Mouse (Mus musculus) forebrain, embryonic 15.5 days (tissue): ENCODE data around the gene Taf13. TPM values are rescaled to one million over a fixed set of nuclear protein-coding genes. Genes with fewer than 3 reads are reported as not detected.

Experiments used
- ATAC-seq: fragments of 200-750 bp; cut with Nextera tagmentation; replicated peaks from 2 replicates; pipeline ENCODE4 v1.8.0; 2017; ENCODE audit warnings: mild to moderate bottlenecking, moderate TSS enrichment, moderate library complexity
- H3K27ac ChIP-seq: fragments of 300-500 bp; sonication (generic); replicated peaks from 2 replicates; pipeline ENCODE4 v1.5.1; 2015; ENCODE audit warnings: mild to moderate bottlenecking, inconsistent platforms
- H3K27me3 ChIP-seq: fragments of 300-500 bp; sonication (generic); 2 replicates; pipeline ENCODE4 v1.6.1; 2015; ENCODE audit warnings: inconsistent platforms
- H3K36me3 ChIP-seq: fragments of 300-500 bp; sonication (generic); 2 replicates; pipeline ENCODE4 v1.6.1; 2015; ENCODE audit warnings: mild to moderate bottlenecking, inconsistent platforms
- H3K4me1 ChIP-seq: fragments of 300-500 bp; sonication (generic); 2 replicates; pipeline ENCODE4 v1.6.1; 2015; ENCODE audit warnings: inconsistent platforms
- H3K4me2 ChIP-seq: fragments of 300-500 bp; sonication (generic); replicated peaks from 2 replicates; pipeline ENCODE4 v1.6.1; 2015; ENCODE audit warnings: mild to moderate bottlenecking, inconsistent platforms
- H3K4me3 ChIP-seq: fragments of 300-500 bp; sonication (generic); 2 replicates; pipeline ENCODE4 v1.5.1; 2015; ENCODE audit warnings: mild to moderate bottlenecking, inconsistent platforms
- H3K9ac ChIP-seq: fragments of 300-500 bp; sonication (generic); replicated peaks from 2 replicates; pipeline ENCODE4 v1.6.1; 2015; ENCODE audit warnings: mild to moderate bottlenecking, inconsistent platforms
- H3K9me3 ChIP-seq: fragments of 300-500 bp; sonication (generic); 2 replicates; pipeline ENCODE4 v1.6.1; 2016; ENCODE audit warnings: inconsistent platforms
- WGBS: fragments of 180-500 bp; shearing (Covaris S2); methylation state at CpG from one replicate; pipeline ENCODE4 v1.1.7; 2015; ENCODE audit warnings: mixed read lengths; 5-methylcytosine and 5-hydroxymethylcytosine counted together
- polyA plus RNA-seq: library from polyadenylated mRNA; unstranded; fragments of >200 nt; fragmentation: Nextera tagmentation; extraction: Ambion mirVana; gene quantifications from 2 replicates; pipeline ENCODE4 v1.2.1, GENCODE M21; 2015

The Taf13 gene
- 46.9 and 54.4 TPM in 2 replicates for polyA plus RNA-seq

DNA sequence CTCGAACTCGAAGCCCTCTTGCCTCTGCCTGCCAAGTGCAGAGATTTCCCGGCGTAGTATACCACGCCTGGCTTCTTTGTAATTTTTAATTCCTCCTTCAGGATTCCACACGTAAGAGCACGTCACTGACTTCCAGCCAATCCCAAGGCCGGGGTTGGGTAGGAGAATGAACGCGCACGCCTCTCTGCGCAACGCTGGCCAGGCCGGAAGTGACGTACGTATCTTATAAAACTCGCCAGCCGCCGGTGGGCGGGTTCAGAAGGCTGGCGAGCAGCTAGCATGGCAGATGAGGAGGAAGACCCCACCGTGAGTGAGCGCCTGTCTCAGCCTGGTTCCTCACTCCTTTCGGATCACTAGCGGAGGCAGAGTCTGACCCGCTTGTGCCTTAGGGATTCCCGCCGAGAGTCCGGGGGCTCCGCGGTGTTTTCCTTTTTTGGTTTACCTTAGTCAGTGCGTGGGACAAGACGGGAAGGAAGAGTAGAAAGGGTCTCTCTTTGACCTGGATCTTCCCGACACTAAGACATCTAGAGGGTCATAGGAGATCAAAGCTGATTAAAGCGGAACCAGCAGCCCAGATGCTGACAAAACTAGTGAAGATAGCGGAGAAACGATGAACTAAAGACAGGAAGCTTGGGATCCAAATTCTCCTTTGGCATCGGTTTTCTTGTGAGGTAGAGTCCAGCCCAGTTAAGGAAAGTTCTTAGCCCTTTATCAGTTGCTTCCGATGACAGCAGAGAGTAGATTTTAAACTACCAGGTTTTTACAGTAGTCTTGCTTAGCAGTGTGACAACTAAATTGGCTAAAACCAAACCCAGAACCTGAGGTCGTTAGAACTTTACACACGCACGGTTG is at the start of gene Taf13:
TSS of gene Taf13 (plus strand) at position 256 of the 852 bp plus-strand sequence.
- H3K4me2 ChIP-seq = peak within 1 kb of the TSS; percentile 77
- H3K27me3 ChIP-seq = no peaks in the 10 kb centered on the region
- 1% methylated on average over 42 of the region's 42 CpGs for WGBS
- peak within 1 kb of the TSS; percentile 82 for H3K27ac ChIP-seq
- H3K4me1 ChIP-seq = peaks cover 38% of the 10 kb centered on the region
- ATAC-seq = peak; percentile 98
- H3K36me3 ChIP-seq = no peaks in the 10 kb centered on the region
- H3K9ac ChIP-seq = peak within 1 kb of the TSS; percentile 79
- H3K9me3 ChIP-seq = no peaks in the 10 kb centered on the region
- peak within 1 kb of the TSS; percentile 69 for H3K4me3 ChIP-seq

DNA sequence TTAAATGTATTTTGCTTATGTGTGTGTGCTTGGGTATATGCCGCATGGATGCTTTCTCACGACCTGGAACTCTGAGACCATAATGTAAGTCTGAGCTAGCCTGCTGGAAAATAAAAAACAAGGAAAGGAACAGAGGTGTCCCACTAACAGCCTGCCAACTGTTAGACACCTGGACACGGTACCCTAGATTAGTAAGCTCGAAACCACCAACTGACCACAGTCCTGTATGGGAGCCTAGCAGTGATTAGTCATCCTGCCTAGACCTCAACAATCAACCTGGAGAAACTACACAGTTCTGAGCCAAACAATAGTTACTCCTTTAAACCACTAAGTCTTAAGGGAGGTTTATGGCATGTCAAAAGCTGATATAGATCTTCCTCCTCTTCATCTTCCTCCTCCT is 48.1 kb upstream of the Taf13 start:
- ATAC-seq = no peak
- Histone ChIP-seq H3K9me3 (no peaks in the 10 kb centered on the region), H3K9ac (no peak overlapping the region), H3K4me3 (no peak overlapping the region), H3K4me1 (no peaks in the 10 kb centered on the region), H3K4me2 (no peak overlapping the region), H3K27me3 (no peaks in the 10 kb centered on the region), H3K27ac (no peak overlapping the region), H3K36me3 (no peaks in the 10 kb centered on the region)
- 94% methylated on average over 4 of the region's 4 CpGs for WGBS

DNA sequence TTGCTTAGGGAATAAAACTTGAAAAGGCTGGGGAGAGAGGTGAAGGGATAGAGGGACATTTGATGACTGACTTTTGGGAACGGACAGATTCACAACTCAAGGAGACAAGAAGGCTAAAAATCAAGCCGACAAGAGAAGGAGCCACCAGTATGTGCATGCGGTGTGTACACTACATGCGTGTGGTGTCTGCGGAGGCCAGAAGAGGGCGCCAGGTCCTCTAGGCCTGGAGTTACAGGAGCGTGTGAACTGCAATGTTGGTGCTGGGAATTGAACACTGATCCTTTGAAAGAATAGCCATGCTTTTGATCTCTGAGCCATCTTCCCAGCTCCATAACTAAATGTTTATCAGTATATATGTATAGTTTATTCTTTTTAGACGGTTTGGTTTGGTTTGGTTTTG is 43.0 kb upstream of the Taf13 start:
- no peaks in the 10 kb centered on the region for H3K36me3 ChIP-seq
- H3K4me3 ChIP-seq = no peak overlapping the region
- H3K9ac ChIP-seq = no peak overlapping the region
- H3K27ac ChIP-seq = no peak overlapping the region
- WGBS = 93% methylated on average over 8 of the region's 8 CpGs
- H3K9me3 ChIP-seq = no peaks in the 10 kb centered on the region
- H3K27me3 ChIP-seq = no peaks in the 10 kb centered on the region
- no peaks in the 10 kb centered on the region for H3K4me1 ChIP-seq
- H3K4me2 ChIP-seq = no peak overlapping the region
- ATAC-seq = no peak

DNA sequence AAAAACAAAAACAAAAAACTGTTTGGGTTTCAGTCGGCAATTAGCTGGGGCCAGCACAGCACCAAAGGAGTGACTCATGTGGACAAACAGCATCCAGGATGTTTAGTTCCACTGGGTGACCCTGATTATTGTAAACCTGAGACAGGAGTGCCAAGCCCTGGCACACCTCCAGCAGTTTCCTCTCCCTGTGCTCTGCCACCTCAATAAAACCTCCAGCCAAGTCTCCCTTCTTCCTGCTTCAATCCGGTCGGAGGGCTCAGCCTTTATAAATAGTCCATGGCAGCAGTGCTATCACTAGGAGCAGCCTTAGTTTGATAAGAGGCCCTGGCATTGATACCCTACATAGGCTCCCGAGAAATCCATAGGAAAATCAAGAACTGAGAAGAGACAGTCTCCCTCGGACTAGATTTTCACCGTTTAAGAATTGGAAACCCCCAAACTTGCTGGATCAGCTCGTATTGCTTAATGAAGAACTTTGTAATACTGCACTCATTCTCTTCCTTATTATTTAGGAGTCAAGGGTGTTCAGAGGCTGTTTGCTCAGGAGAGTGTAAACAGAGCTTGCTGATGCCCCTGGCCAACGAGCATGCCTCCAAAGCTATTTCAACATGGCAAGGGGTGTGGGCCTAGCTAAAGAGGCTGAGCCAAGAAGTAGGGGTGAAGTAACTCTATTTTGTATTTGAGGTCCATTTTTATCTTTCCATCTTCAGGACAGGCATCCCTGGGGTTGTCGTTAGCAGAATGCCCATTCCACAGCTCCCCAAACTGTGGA is 38.2 kb upstream of the Taf13 start:
- Histone ChIP-seq H3K27me3 (peaks cover 5% of the 10 kb centered on the region; the same call in 1 of the 2 replicates), H3K9ac (no peak overlapping the region), H3K9me3 (no peaks in the 10 kb centered on the region), H3K4me1 (peaks cover 14% of the 10 kb centered on the region), H3K36me3 (no peaks in the 10 kb centered on the region), H3K4me2 (no peak overlapping the region), H3K27ac (no peak overlapping the region), H3K4me3 (no peak overlapping the region)
- no peak for ATAC-seq
- WGBS = 61% methylated on average over 9 of the region's 9 CpGs

DNA sequence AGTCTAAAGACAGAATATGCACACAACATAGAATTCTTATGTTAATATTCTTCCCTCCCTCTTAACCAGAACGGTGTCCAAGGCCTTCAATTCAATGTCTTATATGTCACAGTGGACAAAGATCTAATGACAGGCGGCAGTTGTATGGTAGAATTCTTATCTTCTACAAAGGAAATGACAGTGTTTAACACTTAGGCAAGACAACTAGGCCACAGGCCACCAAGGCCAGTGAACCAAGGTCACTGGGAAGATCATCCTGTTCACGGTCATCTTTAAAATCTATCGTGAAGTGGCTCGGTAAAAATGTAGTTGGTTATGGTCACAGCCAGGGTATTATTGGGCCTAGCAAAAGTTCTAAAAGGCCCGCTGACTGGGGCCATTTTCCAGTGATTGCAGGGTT is 37.5 kb upstream of the Taf13 start, which contains the start of gene 1700013F07Rik:
TSS of gene 1700013F07Rik (plus strand) at position 200 of the 400 bp plus-strand sequence.
- H3K9me3 ChIP-seq = no peaks in the 10 kb centered on the region
- WGBS = 84% methylated on average over 6 of the region's 6 CpGs
- ATAC-seq = no peak
- H3K4me3 ChIP-seq = no peak within 1 kb of the TSS
- no peaks in the 10 kb centered on the region for H3K36me3 ChIP-seq
- no peak within 1 kb of the TSS for H3K9ac ChIP-seq
- H3K27ac ChIP-seq = no peak within 1 kb of the TSS
- H3K27me3 ChIP-seq = peaks cover 5% of the 10 kb centered on the region; the same call in 1 of the 2 replicates
- peaks cover 14% of the 10 kb centered on the region for H3K4me1 ChIP-seq
- no peak within 1 kb of the TSS for H3K4me2 ChIP-seq

DNA sequence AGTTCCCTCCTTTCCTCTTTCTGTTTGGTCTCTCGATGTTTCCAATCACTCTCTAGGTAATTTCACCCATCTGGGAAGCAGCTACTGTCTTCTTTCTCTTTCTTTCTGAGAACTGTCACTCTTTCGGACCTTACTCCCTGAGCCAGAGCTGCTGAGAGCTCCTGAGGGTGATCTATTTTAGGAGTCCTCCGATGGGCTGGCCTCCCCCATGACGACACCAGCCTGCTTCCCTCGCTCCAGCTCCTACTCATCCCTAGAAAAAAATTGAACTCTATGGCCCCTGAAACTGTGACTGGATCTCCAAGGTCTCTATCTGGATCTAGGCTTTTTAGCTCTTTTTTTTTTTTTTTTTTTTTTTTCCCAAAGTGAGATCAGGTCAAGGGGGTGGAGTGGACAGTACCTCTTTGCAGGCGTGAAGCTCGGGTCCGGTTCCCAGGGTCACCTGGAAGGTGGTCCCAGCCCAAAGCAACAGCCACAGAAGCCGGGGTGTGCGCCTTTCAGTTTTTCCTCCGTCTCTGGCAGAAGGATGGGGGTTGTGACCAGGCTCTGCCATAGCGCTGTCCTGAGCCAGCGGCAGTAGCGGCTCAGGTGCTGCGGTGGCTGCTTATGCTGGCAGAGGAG is 35.5 kb upstream of the Taf13 start:
- ATAC-seq = no peak
- 7% methylated on average over 15 of the region's 15 CpGs for WGBS
- peaks cover 14% of the 10 kb centered on the region for H3K4me1 ChIP-seq

DNA sequence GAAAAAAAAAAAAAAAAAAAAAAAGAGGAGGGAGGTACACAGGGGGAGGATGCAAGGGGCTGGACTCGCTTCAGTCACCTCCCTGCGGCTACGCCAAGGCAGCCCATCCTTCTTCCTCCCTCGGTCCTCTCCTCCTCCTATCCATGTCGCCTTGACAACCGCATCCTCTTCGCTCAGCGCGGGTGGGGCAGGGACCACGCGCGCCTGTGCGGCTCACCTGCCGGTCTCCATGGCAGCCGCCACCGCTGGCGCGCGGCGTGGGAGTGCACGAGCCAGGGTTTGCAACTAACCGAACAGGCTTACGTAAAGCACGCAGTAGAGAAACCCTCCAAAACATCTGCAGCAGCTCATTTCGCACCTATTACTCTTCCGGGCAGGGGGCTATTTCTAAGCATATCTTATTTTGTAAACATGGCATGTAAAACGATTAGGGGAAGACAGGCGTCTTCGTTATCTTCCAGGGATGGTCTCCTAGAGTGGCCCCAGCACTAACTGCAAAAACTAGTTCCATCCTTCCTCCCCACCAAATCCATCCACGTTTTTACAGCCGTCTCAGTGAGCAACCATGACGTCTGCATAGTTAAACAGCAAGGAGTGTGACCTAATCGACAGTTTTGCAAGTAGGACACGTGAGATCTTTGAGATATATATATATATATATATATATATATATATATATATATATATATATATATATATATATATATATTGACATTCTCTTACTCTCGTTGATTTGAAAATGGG is 34.8 kb upstream of the Taf13 start, which contains the start of gene 5330417C22Rik:
TSS of gene 5330417C22Rik (minus strand) at position 20 of the 744 bp plus-strand sequence.
- Histone ChIP-seq H3K4me3 (peak within 1 kb of the TSS; percentile 50), H3K9ac (peak within 1 kb of the TSS; percentile 47), H3K4me1 (peaks cover 14% of the 10 kb centered on the region), H3K9me3 (no peaks in the 10 kb centered on the region), H3K27me3 (peaks cover 5% of the 10 kb centered on the region; the same call in 1 of the 2 replicates), H3K4me2 (peak within 1 kb of the TSS; percentile 87), H3K36me3 (no peaks in the 10 kb centered on the region), H3K27ac (peak within 1 kb of the TSS; percentile 72)
- WGBS = under 1% methylated on average over 35 of the region's 35 CpGs
- peak; percentile 96 for ATAC-seq

More for the DNA sequence above, 35.5 kb upstream of the Taf13 start:
- H3K9ac ChIP-seq = peak overlapping the region; percentile 47
- no peaks in the 10 kb centered on the region for H3K9me3 ChIP-seq
- peak overlapping the region; percentile 59 for H3K27ac ChIP-seq
- H3K36me3 ChIP-seq = no peaks in the 10 kb centered on the region
- peak overlapping the region; percentile 87 for H3K4me2 ChIP-seq
- H3K4me3 ChIP-seq = peak overlapping the region; percentile 50
- peaks cover 5% of the 10 kb centered on the region; the same call in 1 of the 2 replicates for H3K27me3 ChIP-seq

DNA sequence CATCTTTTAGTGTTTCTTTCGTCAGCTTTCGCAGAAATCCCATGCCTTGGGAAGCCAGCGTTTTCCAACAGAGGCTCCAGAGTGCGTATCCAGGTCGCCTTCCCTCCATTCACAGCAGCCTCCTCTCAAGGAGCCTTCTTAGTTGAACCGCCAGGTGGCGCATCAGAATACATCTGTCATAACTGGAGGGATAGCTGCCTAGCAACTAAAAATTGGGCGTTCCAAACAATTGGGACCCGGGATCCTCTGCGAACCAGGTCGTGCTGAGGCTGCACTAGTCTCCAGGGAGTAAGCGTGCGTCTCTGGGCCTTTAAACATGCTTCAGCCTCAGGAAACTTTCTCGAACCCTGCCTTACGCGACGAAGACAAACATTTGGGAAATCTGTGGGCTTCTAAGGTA is 34.2 kb upstream of the Taf13 start:
- H3K27ac ChIP-seq = peak overlapping the region; percentile 72

DNA sequence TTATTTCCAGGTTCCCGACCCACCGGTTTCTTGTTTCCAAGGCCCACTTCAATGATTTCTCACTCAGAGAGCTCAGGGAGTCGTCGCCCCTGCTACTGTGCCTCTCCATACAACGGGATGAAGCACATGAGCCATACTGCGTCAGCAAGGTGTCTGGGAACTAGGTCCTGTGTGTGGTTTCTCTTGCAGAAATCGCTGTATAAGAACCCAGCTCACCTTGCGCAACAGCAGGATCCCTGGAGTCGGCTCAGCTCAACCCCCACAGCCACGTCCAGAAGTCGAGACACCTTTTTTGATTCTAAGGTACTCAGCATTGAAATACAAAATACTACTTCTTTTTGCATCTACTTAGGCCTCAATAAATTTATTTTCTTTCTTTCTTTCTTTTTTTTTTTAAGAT is 29.2 kb upstream of the Taf13 start:
- Histone ChIP-seq H3K9me3 (no peaks in the 10 kb centered on the region), H3K9ac (no peak overlapping the region), H3K36me3 (no peaks in the 10 kb centered on the region), H3K4me2 (no peak overlapping the region), H3K27ac (no peak overlapping the region), H3K27me3 (no peaks in the 10 kb centered on the region), H3K4me1 (peaks cover 5% of the 10 kb centered on the region), H3K4me3 (no peak overlapping the region)
- 86% methylated on average over 11 of the region's 11 CpGs for WGBS
- ATAC-seq = no peak

More for the DNA sequence above, 34.2 kb upstream of the Taf13 start:
- 4% methylated on average over 17 of the region's 17 CpGs for WGBS
- Histone ChIP-seq H3K36me3 (no peaks in the 10 kb centered on the region), H3K4me2 (peak overlapping the region; percentile 45), H3K4me3 (peak overlapping the region; percentile 30), H3K27me3 (peaks cover 5% of the 10 kb centered on the region; the same call in 1 of the 2 replicates), H3K4me1 (peaks cover 14% of the 10 kb centered on the region), H3K9me3 (no peaks in the 10 kb centered on the region), H3K9ac (no peak overlapping the region; the same call in 1 of the 2 replicates)
- ATAC-seq = peak; percentile 66

DNA sequence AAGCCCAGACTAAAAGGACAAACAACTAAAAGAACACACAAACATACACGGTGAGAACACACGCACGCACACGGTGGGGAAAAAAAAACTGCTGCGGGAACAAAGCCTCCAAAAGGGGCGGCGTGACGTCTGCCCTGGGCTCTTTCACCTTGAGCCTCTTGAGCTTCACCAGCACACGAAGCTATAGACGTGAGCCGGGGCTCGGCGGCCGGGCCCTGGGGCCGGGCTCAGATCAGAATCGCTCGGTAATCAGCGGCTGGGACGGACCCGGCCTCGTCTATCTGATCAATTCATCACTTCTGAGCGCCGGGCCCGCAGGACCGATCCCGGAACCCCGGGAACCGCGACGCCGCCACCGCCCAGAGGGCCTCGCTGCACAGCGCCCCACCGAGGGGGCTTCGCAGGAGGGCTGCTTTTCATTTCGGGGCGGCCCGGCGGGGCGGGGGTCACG is 17.4 kb upstream of the Taf13 start:
- Histone ChIP-seq H3K4me2 (peak overlapping the region; percentile 74), H3K4me3 (peak overlapping the region; percentile 70), H3K27me3 (no peaks in the 10 kb centered on the region), H3K36me3 (peaks cover 24% of the 10 kb centered on the region), H3K9ac (peak overlapping the region; percentile 94), H3K9me3 (no peaks in the 10 kb centered on the region), H3K4me1 (peaks cover 6% of the 10 kb centered on the region), H3K27ac (peak overlapping the region; percentile 90)
- ATAC-seq = peak; percentile 78
- WGBS = under 1% methylated on average over 36 of the region's 42 CpGs
